Mouse (Mus musculus) ES-Bruce4 (cell line): ENCODE results near the gene Frmd8. TPM values are rescaled to one million over a fixed set of nuclear protein-coding genes. Genes with fewer than 3 reads are reported as not detected.
"Not testable (repeated sequence)": the region's sequence is repeated elsewhere in the genome, so short reads cannot be mapped to it uniquely, and the experiment has no call there.

Source experiments
- H3K27ac ChIP-seq: 2 replicates; pipeline ENCODE4 v1.5.1; 2012; ENCODE audit warnings: low read length, inconsistent platforms; ENCODE audit not compliant: insufficient read depth
- H3K27me3 ChIP-seq: 2 replicates; pipeline ENCODE4 v1.6.1; 2012; ENCODE audit warnings: mild to moderate bottlenecking, low read length, inconsistent platforms; ENCODE audit not compliant: control insufficient read depth, poor library complexity, insufficient read depth, severe bottlenecking
- H3K36me3 ChIP-seq: 2 replicates; pipeline ENCODE4 v1.6.1; 2012; ENCODE audit warnings: inconsistent platforms, mild to moderate bottlenecking, low read length, moderate library complexity; ENCODE audit not compliant: control insufficient read depth, poor library complexity, insufficient read depth, severe bottlenecking
- H3K4me1 ChIP-seq: one replicate; pipeline ENCODE4 v1.8.1; 2011; ENCODE audit warnings: low read length; ENCODE audit not compliant: control insufficient read depth, insufficient read depth
- H3K4me3 ChIP-seq: 2 replicates; pipeline ENCODE4 v1.5.1; 2011; ENCODE audit warnings: low read depth, mild to moderate bottlenecking, low read length
- H3K9ac ChIP-seq: 2 replicates; pipeline ENCODE4 v1.6.1; 2012; ENCODE audit warnings: low read depth, mild to moderate bottlenecking, inconsistent platforms; ENCODE audit not compliant: poor library complexity, severe bottlenecking
- H3K9me3 ChIP-seq: replicated peaks from 2 replicates; pipeline ENCODE4 v1.6.1; 2012; ENCODE audit warnings: mild to moderate bottlenecking, low read length, inconsistent platforms; ENCODE audit not compliant: control insufficient read depth, poor library complexity, insufficient read depth, severe bottlenecking
- CTCF ChIP-seq: IDR thresholded peaks from one replicate; pipeline ENCODE4 v1.8.1; 2011; ENCODE audit warnings: low read depth, low read length
- EP300 ChIP-seq: IDR thresholded peaks from 2 replicates; pipeline ENCODE4 v1.6.1; 2011; ENCODE audit warnings: low read depth, low read length; ENCODE audit not compliant: insufficient read depth
- POLR2A ChIP-seq: IDR thresholded peaks from one replicate; pipeline ENCODE4 v1.8.1; 2011; ENCODE audit warnings: low read length; ENCODE audit not compliant: insufficient read depth
- polyA plus RNA-seq: library from polyadenylated mRNA; stranded (reverse); fragments of >200 nt; gene quantifications from 2 replicates; pipeline ENCODE4 v1.2.4, GENCODE M21; 2011; ENCODE audit warnings: low read depth; ENCODE audit not compliant: missing spikeins, insufficient read depth, insufficient read length

The Frmd8 gene
- polyA plus RNA-seq, 1 experiment, result 26.3 TPM

- TF ChIP-seq EP300 (no peak), CTCF (no peak), POLR2A (no peak)
Observed at GRCm38 (mm10) chr19:5815010-5815409, 60.1 kb downstream of the Frmd8 start.

GRCm38 (mm10) chr19:5814048-5814447 is 61.0 kb downstream of the Frmd8 start:
- not testable (repeated sequence) for H3K27ac ChIP-seq, H3K4me3 ChIP-seq, H3K9me3 ChIP-seq, H3K9ac ChIP-seq, H3K36me3 ChIP-seq, H3K27me3 ChIP-seq
- peaks cover 18% of the 10 kb centered on the region for H3K4me1 ChIP-seq

More at GRCm38 (mm10) chr19:5815010-5815409, 60.1 kb downstream of the Frmd8 start:
- no peak overlapping the region for H3K27ac ChIP-seq
- no peaks in the 10 kb centered on the region for H3K27me3 ChIP-seq
- no peaks in the 10 kb centered on the region for H3K36me3 ChIP-seq
- no peak overlapping the region for H3K4me3 ChIP-seq
- no peak overlapping the region for H3K9ac ChIP-seq
- peaks cover 18% of the 10 kb centered on the region for H3K4me1 ChIP-seq
- H3K9me3 ChIP-seq, result no peaks in the 10 kb centered on the region

- peaks cover 21% of the 10 kb centered on the region for H3K4me1 ChIP-seq
- TF ChIP-seq POLR2A (no peak), CTCF (no peak), EP300 (no peak)
Observed at GRCm38 (mm10) chr19:5813567-5813966, 61.5 kb downstream of the Frmd8 start.

GRCm38 (mm10) chr19:5811771-5812504 is 63.1 kb downstream of the Frmd8 start:
- peaks cover 27% of the 10 kb centered on the region for H3K4me1 ChIP-seq
- H3K36me3 ChIP-seq, result no peaks in the 10 kb centered on the region
- 0 out of 2 replicates have a peak, but pooled peaks have one; percentile 27 for TF ChIP-seq EP300
- TF ChIP-seq CTCF, result no peak
- peak overlapping the region; percentile 57 for H3K27ac ChIP-seq
- H3K9me3 ChIP-seq, result no peaks in the 10 kb centered on the region
- no peak overlapping the region for H3K9ac ChIP-seq
- H3K4me3 ChIP-seq, result no peak overlapping the region
- no peaks in the 10 kb centered on the region for H3K27me3 ChIP-seq

More at GRCm38 (mm10) chr19:5813567-5813966, 61.5 kb downstream of the Frmd8 start:
- Histone ChIP-seq H3K9me3 (no peaks in the 10 kb centered on the region), H3K4me3 (no peak overlapping the region), H3K36me3 (no peaks in the 10 kb centered on the region), H3K27ac (no peak overlapping the region), H3K9ac (no peak overlapping the region), H3K27me3 (no peaks in the 10 kb centered on the region)

GRCm38 (mm10) chr19:5810840-5811563 is 64.1 kb downstream of the Frmd8 start:
- peaks cover 23% of the 10 kb centered on the region for H3K4me1 ChIP-seq
- peak overlapping the region; percentile 19; the same call in 1 of the 2 replicates for H3K9ac ChIP-seq
- no peak overlapping the region for H3K4me3 ChIP-seq
- TF ChIP-seq EP300 (no peak), POLR2A (no peak), CTCF (no peak)
- no peaks in the 10 kb centered on the region for H3K36me3 ChIP-seq
- no peaks in the 10 kb centered on the region for H3K27me3 ChIP-seq
- H3K9me3 ChIP-seq, result no peaks in the 10 kb centered on the region
- peak overlapping the region; percentile 97 for H3K27ac ChIP-seq
